Mouse (Mus musculus) CH12.LX (cell line): ENCODE data around the gene Grm2. TPM values are rescaled to one million over a fixed set of nuclear protein-coding genes. Genes with fewer than 3 reads are reported as not detected.

Experiments used
- DNase-seq: peaks from one replicate; pipeline ENCODE4 v3.0.0-alpha.2; 2013; ENCODE audit errors: extremely low read depth
- H3K27ac ChIP-seq: 2 replicates; pipeline ENCODE4 v1.5.1; 2012; ENCODE audit warnings: low read depth, mild to moderate bottlenecking, control low read depth, moderate library complexity; ENCODE audit not compliant: insufficient read depth
- H3K27me3 ChIP-seq: replicated peaks from 2 replicates; pipeline ENCODE3; 2012; ENCODE audit warnings: inconsistent platforms
- H3K36me3 ChIP-seq, 2 experiments: replicated peaks in 1 of 2; 2 replicates each; pipeline versions ENCODE3 to v1.6.1; 2012; ENCODE audit warnings: inconsistent platforms in 1 of 2, low read length in 1 of 2, mild to moderate bottlenecking in 1 of 2, mixed read lengths in 1 of 2, moderate library complexity in 1 of 2; ENCODE audit not compliant: control insufficient read depth in 1 of 2, insufficient read depth in 1 of 2
- H3K4me1 ChIP-seq, 2 experiments: 2 replicates each; pipeline ENCODE4 v1.6.1; 2012; ENCODE audit warnings: inconsistent platforms in 1 of 2, moderate library complexity in 1 of 2; ENCODE audit not compliant: insufficient read depth in 2 of 2, control insufficient read depth in 1 of 2
- H3K4me2 ChIP-seq: 2 replicates; pipeline ENCODE4 v1.6.1; 2012; ENCODE audit warnings: low read depth, mild to moderate bottlenecking, control low read depth; ENCODE audit not compliant: poor library complexity, insufficient read depth, severe bottlenecking
- H3K4me3 ChIP-seq, 3 experiments: fragments of 150-350 bp in 1 of 3; sonication (generic) in 1 of 3; replicated peaks in 1 of 3; 2 replicates each; pipeline versions ENCODE3 to v1.5.1; 2011 to 2012; ENCODE audit warnings: low read depth in 2 of 3, low read length in 2 of 3, mild to moderate bottlenecking in 2 of 3, moderate library complexity in 2 of 3, control low read depth in 1 of 3, improper control_type of control experiment in 1 of 3, inconsistent platforms in 1 of 3, mixed read lengths in 1 of 3; ENCODE audit not compliant: poor library complexity in 1 of 3
- H3K79me2 ChIP-seq: replicated peaks from 2 replicates; pipeline ENCODE4 v1.6.1; 2012; ENCODE audit warnings: mild to moderate bottlenecking, moderate library complexity; ENCODE audit not compliant: control insufficient read depth, poor library complexity, insufficient read depth, severe bottlenecking; ENCODE audit errors: extremely low read depth
- H3K9ac ChIP-seq: 2 replicates; pipeline ENCODE4 v1.6.1; 2012; ENCODE audit warnings: low read depth, mild to moderate bottlenecking, control low read depth, moderate library complexity; ENCODE audit not compliant: insufficient read depth
- H3K9me3 ChIP-seq: replicated peaks from 2 replicates; pipeline ENCODE3; 2012; ENCODE audit warnings: low read length, inconsistent platforms, mixed read lengths
- BHLHE40 ChIP-seq: IDR thresholded peaks from 2 replicates; pipeline ENCODE4 v1.6.1; 2011; ENCODE audit warnings: mild to moderate bottlenecking, low read depth, low read length, improper control_type of control experiment
- CHD1 ChIP-seq: IDR thresholded peaks from 2 replicates; pipeline ENCODE4 v1.6.1; 2012; ENCODE audit warnings: low read depth, low read length, improper control_type of control experiment, inconsistent platforms
- CHD2 ChIP-seq: IDR thresholded peaks from 2 replicates; pipeline ENCODE4 v1.6.1; 2011; ENCODE audit warnings: low read length, improper control_type of control experiment
- ELF1 ChIP-seq: IDR thresholded peaks from 2 replicates; pipeline ENCODE4 v1.6.1; 2014; ENCODE audit warnings: low read depth, mild to moderate bottlenecking, inconsistent platforms, low read length, improper control_type of control experiment
- EP300 ChIP-seq: IDR thresholded peaks from 2 replicates; pipeline ENCODE4 v1.6.1; 2011; ENCODE audit warnings: low read length, improper control_type of control experiment
- KAT2A ChIP-seq: IDR thresholded peaks from 2 replicates; pipeline ENCODE4 v1.6.1; 2012; ENCODE audit warnings: low read length, improper control_type of control experiment, inconsistent platforms; ENCODE audit not compliant: insufficient replicate concordance
- MAFK ChIP-seq: IDR thresholded peaks from 2 replicates; pipeline ENCODE4 v1.6.1; 2011; ENCODE audit warnings: low read length, improper control_type of control experiment; ENCODE audit not compliant: insufficient replicate concordance
- MAX ChIP-seq: IDR thresholded peaks from 2 replicates; pipeline ENCODE4 v1.6.1; 2011; ENCODE audit warnings: low read length, improper control_type of control experiment
- MAZ ChIP-seq: IDR thresholded peaks from 2 replicates; pipeline ENCODE4 v1.6.1; 2012; ENCODE audit warnings: low read depth, mild to moderate bottlenecking, inconsistent platforms, low read length, improper control_type of control experiment, moderate library complexity
- MEF2A ChIP-seq: IDR thresholded peaks from 2 replicates; pipeline ENCODE4 v1.6.1; 2014; ENCODE audit warnings: low read depth, mild to moderate bottlenecking, inconsistent platforms, low read length, improper control_type of control experiment, borderline replicate concordance
- MXI1 ChIP-seq: IDR thresholded peaks from 2 replicates; pipeline ENCODE4 v1.6.1; 2011; ENCODE audit warnings: mild to moderate bottlenecking, low read depth, low read length, improper control_type of control experiment
- NELFE ChIP-seq: IDR thresholded peaks from 2 replicates; pipeline ENCODE4 v1.6.1; 2011; ENCODE audit warnings: low read depth, low read length, improper control_type of control experiment
- NRF1 ChIP-seq: IDR thresholded peaks from 2 replicates; pipeline ENCODE4 v1.6.1; 2014; ENCODE audit warnings: low read depth, mild to moderate bottlenecking, inconsistent platforms, low read length, improper control_type of control experiment, moderate library complexity
- POLR2A ChIP-seq: IDR thresholded peaks from 2 replicates; pipeline ENCODE4 v1.6.1; 2011; ENCODE audit warnings: low read depth, mild to moderate bottlenecking, improper control_type of control experiment, low read length
- RCOR1 ChIP-seq: conservative IDR thresholded peaks from 2 replicates; pipeline ENCODE4 v1.6.1; 2012; ENCODE audit warnings: low read depth, mild to moderate bottlenecking, inconsistent platforms, low read length, improper control_type of control experiment
- TBP ChIP-seq: conservative IDR thresholded peaks from 2 replicates; pipeline ENCODE4 v1.6.1; 2011; ENCODE audit warnings: low read depth, low read length, improper control_type of control experiment
- TCF12 ChIP-seq: IDR thresholded peaks from 2 replicates; pipeline ENCODE4 v1.6.1; 2014; ENCODE audit warnings: low read depth, mild to moderate bottlenecking, inconsistent platforms, low read length, improper control_type of control experiment
- UBTF ChIP-seq: IDR thresholded peaks from 2 replicates; pipeline ENCODE4 v1.6.1; 2012; ENCODE audit warnings: low read depth, mild to moderate bottlenecking, inconsistent platforms, low read length, improper control_type of control experiment, moderate library complexity
- USF1 ChIP-seq: IDR thresholded peaks from 2 replicates; pipeline ENCODE4 v1.6.1; 2014; ENCODE audit warnings: low read depth, mild to moderate bottlenecking, inconsistent platforms, low read length, improper control_type of control experiment
- USF2 ChIP-seq: conservative IDR thresholded peaks from 2 replicates; pipeline ENCODE4 v1.6.1; 2011; ENCODE audit warnings: low read depth, low read length, improper control_type of control experiment
- ZKSCAN1 ChIP-seq: IDR thresholded peaks from 2 replicates; pipeline ENCODE4 v1.6.1; 2012; ENCODE audit warnings: low read depth, inconsistent platforms, low read length, improper control_type of control experiment, borderline replicate concordance
- ZMIZ1 ChIP-seq: IDR thresholded peaks from 2 replicates; pipeline ENCODE4 v1.6.1; 2012; ENCODE audit warnings: low read depth, mild to moderate bottlenecking, inconsistent platforms, low read length, improper control_type of control experiment
- dilution Hi-C: fragments of 300-500 bp; cut with MboI; formaldehyde crosslinking; loops from 2 replicates; pipeline ENCODE4 v1.14.3; 2020; ENCODE audit warnings: low sequenced_read_pairs; ENCODE audit not compliant: extremely low pct_unique_long_range_greater_than_20kb, extremely low pct_ligation_motif_present
- in situ Hi-C: fragments of 300-500 bp; cut with MboI; formaldehyde crosslinking; loops from 3 replicates; pipeline ENCODE4 v1.14.3; 2019; ENCODE audit warnings: low sequenced_read_pairs, low pct_ligation_motif_present, low pct_unique_long_range_greater_than_20kb, mixed read lengths
- polyA plus RNA-seq: library from polyadenylated mRNA; unstranded; fragments of >175 nt; gene quantifications from 2 replicates; pipeline ENCODE4 v1.2.1, GENCODE M21; 2012; ENCODE audit warnings: low read depth; ENCODE audit not compliant: insufficient read length
- total RNA-seq, 2 experiments: library from RNA; depleted of rRNA; stranded (reverse); fragments of 300-350 nt in 1 of 2; fragments of >200 nt in 1 of 2; gene quantifications; 2 replicates each; pipeline ENCODE4 v1.2.3; 2012 to 2014

Grm2 gene
- total and polyA plus RNA-seq, 3 experiments = not detected

DNA sequence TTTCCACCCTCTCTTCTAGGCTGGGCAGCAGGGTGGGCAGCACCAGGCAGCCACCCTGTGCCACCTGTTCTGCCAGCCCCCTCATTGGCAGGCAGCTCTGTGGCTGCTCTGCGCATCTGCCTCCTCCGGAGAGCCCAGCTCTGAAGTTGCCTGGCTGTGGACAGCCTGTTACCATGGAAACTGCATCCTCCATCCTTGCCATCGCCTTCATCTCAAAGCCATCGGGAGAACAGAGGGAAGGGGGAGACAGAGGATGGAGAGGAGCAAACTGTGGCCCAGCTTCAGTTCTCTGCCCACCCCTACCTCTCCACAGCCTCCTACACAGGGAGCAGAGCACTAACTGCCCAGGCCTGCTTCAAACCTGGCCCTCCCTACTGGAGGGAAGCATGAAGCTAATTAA, 8.6 kb upstream of the Grm2 start:
- Histone ChIP-seq H3K9ac (no peak overlapping the region), H3K9me3 (no peaks in the 10 kb centered on the region), H3K4me1 (no peaks in the 10 kb centered on the region), H3K4me2 (no peak overlapping the region), H3K4me3 (no peak overlapping the region), H3K79me2 (no peaks in the 10 kb centered on the region), H3K27me3 (no peaks in the 10 kb centered on the region), H3K27ac (no peak overlapping the region), H3K36me3 (peaks cover 33 to 97% of the 10 kb centered on the region in 2 experiments)
- DNase-seq = no peak
- in situ Hi-C loops (loop anchor here (25.0 kb wide), 1 partner anchor 623 kb away; the partner anchor contains the start of genes Cish and Mapkapk3), dilution Hi-C loops (no loop called here)
- TF ChIP-seq MAX = no peak
- no peak for TF ChIP-seq USF2
- no peak for TF ChIP-seq NRF1
- no peak for TF ChIP-seq CHD1
- TF ChIP-seq ZKSCAN1 = no peak
- no peak for TF ChIP-seq USF1
- TF ChIP-seq TBP = no peak
- TF ChIP-seq TCF12 = no peak

DNA sequence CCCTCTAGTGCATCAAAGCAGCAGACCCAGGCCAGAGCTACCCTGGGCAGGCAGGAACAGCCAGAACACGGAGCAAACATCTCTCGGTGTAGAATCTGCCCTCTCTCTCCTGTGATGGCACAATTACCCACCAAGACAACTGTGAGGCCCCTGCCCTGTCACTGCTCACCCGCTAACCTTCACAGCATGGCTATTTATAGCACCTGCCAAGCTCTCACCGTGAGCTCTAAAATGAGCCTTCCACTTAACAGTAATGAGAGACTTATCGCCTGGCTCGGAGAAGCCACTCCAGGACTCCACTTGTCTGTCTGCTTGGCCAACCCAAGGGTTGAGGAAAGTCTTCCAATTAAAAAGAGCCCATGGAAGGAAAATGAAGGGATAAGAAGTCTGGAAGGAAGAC, 7.3 kb upstream of the Grm2 start:
- H3K36me3 ChIP-seq = peaks cover 40 to 97% of the 10 kb centered on the region in 2 experiments
- H3K4me3 ChIP-seq = no peak overlapping the region
- H3K27ac ChIP-seq = no peak overlapping the region
- DNase-seq = no peak
- no peaks in the 10 kb centered on the region for H3K27me3 ChIP-seq
- in situ Hi-C loops = loop anchor here (25.0 kb wide), 1 partner anchor 624 kb away; the partner anchor contains the start of genes Cish and Mapkapk3
- H3K4me1 ChIP-seq = no peaks in the 10 kb centered on the region
- TF ChIP-seq MAFK = no peak
- no peak for TF ChIP-seq NRF1
- TF ChIP-seq CHD1 = no peak
- no peak for TF ChIP-seq UBTF
- TF ChIP-seq ELF1 = no peak
- no peak for TF ChIP-seq MEF2A
- no peak for TF ChIP-seq MAZ
- no peak for TF ChIP-seq NELFE
- no peak for TF ChIP-seq USF1
- no peak for TF ChIP-seq CHD2
- TF ChIP-seq MXI1 = no peak
- TF ChIP-seq KAT2A = no peak
- TF ChIP-seq TBP = no peak
- TF ChIP-seq BHLHE40 = no peak
- no peak for TF ChIP-seq ZMIZ1
- no peak for TF ChIP-seq TCF12
- no peak for TF ChIP-seq RCOR1
- no peak for TF ChIP-seq MAX
- no peak for TF ChIP-seq EP300
- no peak for TF ChIP-seq POLR2A
- H3K4me2 ChIP-seq = no peak overlapping the region
- no peak overlapping the region for H3K9ac ChIP-seq
- dilution Hi-C loops = no loop called here
- no peaks in the 10 kb centered on the region for H3K79me2 ChIP-seq
- no peaks in the 10 kb centered on the region for H3K9me3 ChIP-seq
